Mouse (Mus musculus) olfactory bulb, adult 2 months (tissue): ENCODE measurements at regions not wholly inside any gene's neighbourhood (a gene's known extent, or its start where the extent isn't known, plus 50 kb on each side); places are given as distances from the start of the nearest gene placed in this dataset.
A peak's percentile ranks its signal among the peaks of the same experiment; 100 is the strongest.

ENCODE experiments used
- H3K27ac ChIP-seq: fragments of 200-500 bp; 2 replicates; pipeline ENCODE4 v1.5.1; 2012; ENCODE audit warnings: low read depth, low read length; ENCODE audit not compliant: insufficient read depth
- H3K4me1 ChIP-seq: fragments of 200-500 bp; 2 replicates; pipeline ENCODE4 v1.6.1; 2012; ENCODE audit warnings: low read length; ENCODE audit not compliant: control insufficient read depth, insufficient read depth
- H3K4me3 ChIP-seq: fragments of 200-500 bp; 2 replicates; pipeline ENCODE4 v1.5.1; 2012; ENCODE audit warnings: mild to moderate bottlenecking, low read depth, low read length, moderate library complexity; ENCODE audit not compliant: insufficient read depth
- CTCF ChIP-seq: fragments of 200-500 bp; IDR thresholded peaks from 2 replicates; pipeline ENCODE4 v1.5.1; 2012; ENCODE audit warnings: low read depth, mild to moderate bottlenecking, low read length, moderate library complexity; ENCODE audit not compliant: insufficient read depth
- POLR2A ChIP-seq: fragments of 200-500 bp; IDR thresholded peaks from 2 replicates; pipeline ENCODE4 v1.6.1; 2012; ENCODE audit warnings: mild to moderate bottlenecking, low read depth, low read length, moderate library complexity; ENCODE audit not compliant: insufficient read depth
- WGBS: fragments of 180-500 bp; shearing (Covaris S2); methylation state at CpG from one replicate; pipeline ENCODE4 v1.1.7; 2018; 5-methylcytosine and 5-hydroxymethylcytosine counted together

DNA sequence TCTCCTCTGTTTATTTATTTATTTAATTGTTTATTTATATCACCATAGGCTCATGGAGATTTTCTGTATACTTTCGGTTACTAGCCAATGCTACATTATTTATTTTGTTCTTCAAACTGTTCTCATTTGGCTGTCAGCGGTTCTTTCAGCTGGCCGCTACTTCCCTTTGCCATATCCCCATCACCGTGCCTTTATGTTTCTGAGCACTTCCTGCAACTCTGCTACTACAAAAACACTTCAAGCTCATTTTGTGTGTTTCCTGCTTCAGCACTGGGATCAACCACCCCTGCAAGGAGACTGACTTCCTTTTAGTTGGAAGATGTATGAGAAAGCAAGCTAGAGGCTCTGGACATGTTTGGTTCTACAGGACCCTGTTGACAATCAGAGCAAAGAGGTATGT lies 66.7 kb upstream of the Pja1 start:
- 80% methylated on average over 4 of the region's 4 CpGs for WGBS
- TF ChIP-seq POLR2A (no peak), CTCF (no peak)
- Histone ChIP-seq H3K4me3 (no peak overlapping the region), H3K4me1 (peaks cover 11% of the 10 kb centered on the region; the same call in 1 of the 2 replicates), H3K27ac (no peak overlapping the region)

GRCm38 (mm10) chrX:99534922-99535321 lies 63.8 kb upstream of the Pja1 start:
- TF ChIP-seq CTCF (no peak), POLR2A (no peak)
- H3K27ac ChIP-seq: no peak overlapping the region
- no peak overlapping the region for H3K4me3 ChIP-seq
- peaks cover 9% of the 10 kb centered on the region; the same call in 1 of the 2 replicates for H3K4me1 ChIP-seq
- WGBS: 56% methylated on average over 4 of the region's 4 CpGs

DNA sequence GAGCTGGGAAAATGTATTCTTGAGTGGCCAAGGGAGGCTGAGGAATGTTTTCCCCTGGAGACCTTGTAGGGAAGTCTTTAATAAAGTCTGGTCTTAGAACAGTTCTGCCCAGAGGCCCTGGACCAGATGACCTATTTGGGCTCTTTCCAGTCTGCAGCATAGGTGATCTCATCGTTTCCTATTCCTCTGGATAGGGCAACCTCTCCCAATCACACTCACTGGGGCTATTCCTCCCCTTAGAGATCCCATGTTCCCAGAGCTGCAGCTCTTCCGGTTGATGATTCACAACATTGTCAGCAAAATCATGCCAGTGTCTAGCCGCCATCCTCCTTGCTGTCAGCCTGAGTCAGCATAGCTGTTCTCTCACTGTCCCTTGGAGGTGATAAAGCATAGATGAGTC lies 60.1 kb upstream of the Pja1 start:
- H3K27ac ChIP-seq: no peak overlapping the region
- peaks cover 4% of the 10 kb centered on the region; the same call in 1 of the 2 replicates for H3K4me1 ChIP-seq
- TF ChIP-seq CTCF: no peak
- TF ChIP-seq POLR2A: no peak
- H3K4me3 ChIP-seq: no peak overlapping the region
- WGBS: 53% methylated on average over 3 of the region's 3 CpGs

GRCm38 (mm10) chrX:99530511-99530910 lies 59.4 kb upstream of the Pja1 start:
- H3K4me3 ChIP-seq: no peak overlapping the region
- no peak overlapping the region for H3K27ac ChIP-seq
- WGBS: 66% methylated on average over 6 of the region's 7 CpGs
- no peak for TF ChIP-seq POLR2A
- peaks cover 4% of the 10 kb centered on the region; the same call in 1 of the 2 replicates for H3K4me1 ChIP-seq

DNA sequence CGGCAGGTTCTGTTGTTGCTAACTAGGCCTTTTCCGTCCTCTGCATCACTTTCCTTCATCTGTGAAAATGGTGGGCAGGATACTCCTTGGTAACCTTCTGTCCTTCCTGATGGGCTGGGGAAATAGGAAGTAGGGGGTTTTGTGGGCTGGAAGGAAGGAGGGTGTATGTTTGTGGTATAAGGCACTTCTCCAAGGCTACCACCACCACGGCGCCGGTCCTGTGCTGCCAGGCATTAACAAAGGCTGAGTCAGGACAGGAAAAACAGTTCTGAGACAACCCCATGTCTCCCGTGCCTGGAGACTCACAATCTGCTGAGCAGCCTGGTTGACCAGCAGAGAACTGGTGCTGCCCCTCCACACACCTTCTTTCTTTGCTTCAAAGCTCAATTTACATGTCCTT lies 52.2 kb upstream of the Pja1 start:
- WGBS: 41% methylated on average over 6 of the region's 6 CpGs

GRCm38 (mm10) chrX:99522830-99523229 lies 51.8 kb upstream of the Pja1 start:
- H3K27ac ChIP-seq: no peak overlapping the region
- TF ChIP-seq CTCF (peak; percentile 58), POLR2A (no peak)
- H3K4me3 ChIP-seq: no peak overlapping the region
- WGBS: 29% methylated on average over 5 of the region's 5 CpGs
- peaks cover 2% of the 10 kb centered on the region; the same call in 1 of the 2 replicates for H3K4me1 ChIP-seq

More for the DNA sequence above, 52.2 kb upstream of the Pja1 start:
- Histone ChIP-seq H3K27ac (no peak overlapping the region), H3K4me3 (no peak overlapping the region), H3K4me1 (peaks cover 2% of the 10 kb centered on the region; the same call in 1 of the 2 replicates)
- TF ChIP-seq POLR2A (no peak), CTCF (no peak)

- no peak overlapping the region for H3K27ac ChIP-seq
- H3K4me3 ChIP-seq: no peak overlapping the region
- H3K4me1 ChIP-seq: peaks cover 3% of the 10 kb centered on the region; the same call in 1 of the 2 replicates
- TF ChIP-seq POLR2A (no peak), CTCF (no peak)
- WGBS: 57% methylated on average over 11 of the region's 11 CpGs
Observed at GRCm38 (mm10) chrX:99522289-99522688, 51.2 kb upstream of the Pja1 start.

- H3K4me3 ChIP-seq: no peak overlapping the region
- 81% methylated on average over 7 of the region's 7 CpGs for WGBS
- peaks cover 7% of the 10 kb centered on the region for H3K4me1 ChIP-seq
- H3K27ac ChIP-seq: no peak overlapping the region
- TF ChIP-seq POLR2A: no peak
- TF ChIP-seq CTCF: no peak
Observed at GRCm38 (mm10) chrX:99521866-99522265, 50.8 kb upstream of the Pja1 start.
